Mouse (Mus musculus): ENCODE results near the gene Ywhab. TPM values are rescaled to one million over a fixed set of nuclear protein-coding genes. Genes with fewer than 3 reads are reported as not detected.

Ywhab gene
- total RNA-seq, 2 experiments from 2014 or later: 573 to 578 TPM

Other genes starting within 250 kb of the Ywhab start
- gene Ada, start 244.7 kb upstream of the Ywhab start, total RNA-seq (2021): 1 to 10 TPM; 1.5 to 1.6 TPM
- not detected for gene Ccn5, start 174.1 kb upstream of the Ywhab start, total RNA-seq (2021)
- under 1 TPM in 1 of 2 experiments, not detected in 1; 0.23 TPM for gene Kcnk15, start 141.3 kb upstream of the Ywhab start, total RNA-seq (2021)
- 10 to 100 TPM; 48.6 to 52.9 TPM for gene Rims4, start 76.3 kb upstream of the Ywhab start, total RNA-seq (2021)
- 1 to 10 TPM in 1 of 2 experiments, under 1 TPM in 1; 0.69 to 1.7 TPM for gene Pabpc1l, start 30.5 kb downstream of the Ywhab start, total RNA-seq (2021)
- gene Stk4, start 75.4 kb downstream of the Ywhab start, total RNA-seq (2021): 10 to 100 TPM; 41.5 to 43.0 TPM
- gene Tomm34, start 76.2 kb downstream of the Ywhab start, total RNA-seq (2021): 10 to 100 TPM; 55.3 to 58.4 TPM
- gene Kcns1, start 176.2 kb downstream of the Ywhab start, total RNA-seq (2021): 1 to 10 TPM; 5.9 to 6.4 TPM
- not detected for gene Wfdc5, start 187.8 kb downstream of the Ywhab start, total RNA-seq (2021)
- gene Wfdc12, start 195.6 kb downstream of the Ywhab start, total RNA-seq (2021): not detected
- not detected for gene Wfdc15a, start 205.2 kb downstream of the Ywhab start, total RNA-seq (2021)
- gene Wfdc15b, start 226.7 kb downstream of the Ywhab start, total RNA-seq (2021): not detected
- not detected for gene Svs2, start 243.5 kb downstream of the Ywhab start, total RNA-seq (2021)